Mouse (Mus musculus) embryonic fibroblast, embryonic 13.5 days (primary cell): Measurements from ENCODE around the gene Pea15a.

ENCODE experiments used
- CTCF ChIP-seq: IDR thresholded peaks from 2 replicates; pipeline ENCODE4 v1.5.1; 2011; ENCODE audit warnings: mild to moderate bottlenecking, control low read depth, low read length, moderate library complexity, borderline replicate concordance; ENCODE audit not compliant: insufficient read depth
- POLR2A ChIP-seq: IDR thresholded peaks from 2 replicates; pipeline ENCODE4 v1.6.1; 2011; ENCODE audit warnings: low read depth, mild to moderate bottlenecking, control low read depth, low read length, moderate library complexity

DNA sequence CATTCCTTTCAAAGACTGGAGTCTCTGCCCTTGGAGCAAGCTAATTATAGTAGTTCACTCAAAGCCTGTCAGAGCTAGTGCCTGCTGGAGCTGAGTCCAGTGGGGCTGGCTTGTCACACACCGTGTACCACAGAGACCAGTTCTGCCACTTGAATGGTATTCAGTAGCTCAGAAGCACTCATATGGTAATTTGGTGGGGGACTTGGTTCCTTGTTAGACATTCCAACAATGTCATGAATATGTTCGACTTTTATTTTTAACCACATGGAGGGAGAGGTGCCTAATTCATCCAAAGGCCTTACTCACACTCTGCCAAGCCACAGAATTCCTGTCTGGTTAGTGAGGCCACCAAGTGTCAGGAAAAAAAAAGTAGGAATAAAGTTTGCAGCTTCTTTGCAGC lies 35.8 kb upstream of the Pea15a start:
- no peak for TF ChIP-seq POLR2A
- TF ChIP-seq CTCF = no peak
